Mouse (Mus musculus) yolk sac, embryonic 10.5 days (tissue): ENCODE measurements around the gene Runx1.
A peak's percentile ranks its signal among the peaks of the same experiment; 100 is the strongest.

Experiments
- DNase-seq: peaks from one replicate; pipeline ENCODE4 v3.0.0-alpha.2; 2017; ENCODE audit warnings: low spot score

Runx1 gene

GRCm38 (mm10) chr16:92565708-92566107 is 260.2 kb downstream of the Runx1 start:
- DNase-seq, result peak; percentile 77

- no peak for DNase-seq
Observed at GRCm38 (mm10) chr16:92565291-92565690, 260.7 kb downstream of the Runx1 start.

- no peak for DNase-seq
Observed at GRCm38 (mm10) chr16:92555051-92555450, 270.9 kb downstream of the Runx1 start.

- no peak for DNase-seq
Observed at GRCm38 (mm10) chr16:92552858-92553257, 273.1 kb downstream of the Runx1 start.

GRCm38 (mm10) chr16:92552106-92552382 is 273.9 kb downstream of the Runx1 start:
- no peak for DNase-seq
